Comparison of ENCODE assay signal across 7 mouse cellular contexts in the genomic region with DNA sequence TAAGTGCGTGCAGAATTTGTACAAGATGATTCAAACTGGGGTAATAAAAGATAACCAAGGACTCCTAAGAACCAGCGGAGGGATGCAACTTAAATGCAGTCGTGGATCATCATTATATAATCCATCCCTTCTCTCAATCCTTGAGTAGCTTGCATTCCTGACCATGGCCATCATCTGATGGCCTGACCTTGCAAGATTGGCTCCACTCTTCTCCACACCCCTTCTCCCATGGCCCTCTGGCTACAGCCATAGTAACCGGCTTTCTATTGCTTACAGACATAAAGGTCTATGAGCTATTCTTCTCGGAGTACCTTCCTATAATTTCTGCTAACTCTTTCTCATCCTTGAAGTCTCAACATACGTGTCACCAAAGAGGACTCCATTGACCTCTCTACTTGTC. TPM values are rescaled to one million over a fixed set of nuclear protein-coding genes. Genes with fewer than 3 reads are reported as not detected.
DNase-seq lines count a peak whose midpoint lies in the region; ATAC-seq and TF ChIP-seq lines count a peak whose summit lies in the region.

No protein-coding gene starts in this region.

- peak overlapping the region; percentile 99 for H3K4me3 ChIP-seq in lung, embryonic 14.5 days (ENCODE audit: low read depth, low read length)
- peak overlapping the region; percentile 97 for H3K4me3 ChIP-seq in embryonic facial prominence, embryonic 14.5 days (ENCODE audit: low read depth, low read length)
- peak overlapping the region; percentile 95 for H3K4me3 ChIP-seq in intestine, postnatal 0 days (ENCODE audit: low read depth, low read length)
- H3K4me3 ChIP-seq in olfactory bulb, adult 2 months (ENCODE audit: insufficient read depth, low read depth, low read length) = no peak overlapping the region

- H3K4me1 ChIP-seq in lung, embryonic 14.5 days (ENCODE audit: insufficient read depth) = peaks cover 10% of the 10 kb centered on the region; the same call in 1 of the 2 replicates
- peaks cover 21% of the 10 kb centered on the region for H3K4me1 ChIP-seq in embryonic facial prominence, embryonic 14.5 days (ENCODE audit: control insufficient read depth, insufficient read depth, low read length)
- H3K4me1 ChIP-seq in intestine, postnatal 0 days (replicated peaks; ENCODE audit: control insufficient read depth, insufficient read depth, low read length) = peaks cover 10% of the 10 kb centered on the region
- H3K4me1 ChIP-seq in olfactory bulb, adult 2 months (ENCODE audit: control insufficient read depth, insufficient read depth, low read length) = peaks cover 8% of the 10 kb centered on the region

- peaks cover 22% of the 10 kb centered on the region for H3K36me3 ChIP-seq in lung, embryonic 14.5 days (ENCODE audit: insufficient read depth)
- peaks cover 22% of the 10 kb centered on the region for H3K36me3 ChIP-seq in embryonic facial prominence, embryonic 14.5 days (ENCODE audit: control insufficient read depth, insufficient read depth, low read length)
- H3K36me3 ChIP-seq in intestine, postnatal 0 days (ENCODE audit: control insufficient read depth, insufficient read depth) = peaks cover 18% of the 10 kb centered on the region

- 55% methylated on average over 6 of the region's 6 CpGs for WGBS in lung, embryonic 14.5 days
- WGBS in embryonic facial prominence, embryonic 14.5 days = 56% methylated on average over 6 of the region's 6 CpGs
- 30% methylated on average over 6 of the region's 6 CpGs for WGBS in intestine, postnatal 0 days
- 55% methylated on average over 6 of the region's 6 CpGs for WGBS in olfactory bulb, adult 2 months

- no peaks in the 10 kb centered on the region for H3K9me3 ChIP-seq in lung, embryonic 14.5 days (ENCODE audit: low read depth, low read length)
- no peaks in the 10 kb centered on the region for H3K9me3 ChIP-seq in embryonic facial prominence, embryonic 14.5 days (ENCODE audit: control insufficient read depth, low read length)
- H3K9me3 ChIP-seq in intestine, postnatal 0 days (ENCODE audit: control insufficient read depth) = no peaks in the 10 kb centered on the region

- H3K27ac ChIP-seq in lung, embryonic 14.5 days (ENCODE audit: low read depth) = peak overlapping the region; percentile 96; the same call in 1 of the 2 replicates
- peak overlapping the region; percentile 93 for H3K27ac ChIP-seq in embryonic facial prominence, embryonic 14.5 days (replicated peaks; ENCODE audit: low read depth, low read length)
- H3K27ac ChIP-seq in intestine, postnatal 0 days (ENCODE audit: low read depth, low read length) = peak overlapping the region; percentile 99
- 0 out of 2 replicates have a peak overlapping the region, but pooled peaks have one; percentile 22 for H3K27ac ChIP-seq in olfactory bulb, adult 2 months (ENCODE audit: insufficient read depth, low read depth, low read length)

- DNase-seq in lung, embryonic 14.5 days = no peak
- no peak for DNase-seq in lung, adult 18-20 months
- DNase-seq in embryonic facial prominence, embryonic 14.5 days (ENCODE audit: low spot score) = no peak
- DNase-seq in cerebellum, postnatal 4 days (ENCODE audit: low spot score in 2 of 2) = no peak
- no peak for DNase-seq in gastrocnemius, adult 8-10 months (ENCODE audit: low spot score in 2 of 2)

- no peaks in the 10 kb centered on the region for H3K27me3 ChIP-seq in lung, embryonic 14.5 days (ENCODE audit: insufficient read depth, low read length)
- H3K27me3 ChIP-seq in embryonic facial prominence, embryonic 14.5 days (replicated peaks; ENCODE audit: control insufficient read depth, insufficient read depth, low read length) = no peaks in the 10 kb centered on the region
- no peaks in the 10 kb centered on the region for H3K27me3 ChIP-seq in intestine, postnatal 0 days (replicated peaks; ENCODE audit: control insufficient read depth, insufficient read depth, low read length)

- no peak for TF ChIP-seq POLR2A in olfactory bulb, adult 2 months (IDR thresholded peaks at IDR 0.05; ENCODE audit: insufficient read depth, low read depth, low read length)

- no peak for TF ChIP-seq CTCF in lung, embryonic 14.5 days (IDR thresholded peaks at IDR 0.05; ENCODE audit: low read depth)
- no peak for TF ChIP-seq CTCF in intestine, postnatal 0 days (IDR thresholded peaks at IDR 0.05; ENCODE audit: low read depth)
- no peak for TF ChIP-seq CTCF in olfactory bulb, adult 2 months (IDR thresholded peaks at IDR 0.05; ENCODE audit: insufficient read depth, low read depth, low read length)

- peak overlapping the region; percentile 92 for H3K4me2 ChIP-seq in lung, embryonic 14.5 days
- peak overlapping the region; percentile 92 for H3K4me2 ChIP-seq in embryonic facial prominence, embryonic 14.5 days (ENCODE audit: low read depth, low read length)
- H3K4me2 ChIP-seq in intestine, postnatal 0 days (replicated peaks; ENCODE audit: low read depth) = peak overlapping the region; percentile 77

- peak overlapping the region; percentile 99 for H3K9ac ChIP-seq in lung, embryonic 14.5 days
- peak overlapping the region; percentile 98 for H3K9ac ChIP-seq in embryonic facial prominence, embryonic 14.5 days (ENCODE audit: low read depth, low read length)
- H3K9ac ChIP-seq in intestine, postnatal 0 days (ENCODE audit: low read depth, low read length) = peak overlapping the region; percentile 99; the same call in 1 of the 2 replicates

- no peak for ATAC-seq in lung, embryonic 14.5 days (ENCODE audit: insufficient read depth)
- ATAC-seq in embryonic facial prominence, embryonic 14.5 days (ENCODE audit: low read depth) = no peak
- ATAC-seq in intestine, postnatal 0 days = no peak

RNA-seq across cellular contexts. Expression of a gene that starts 0.8 kb away (rescaled TPM):
- 8.5 and 8.7 TPM in 2 replicates for polyA plus RNA-seq in lung, embryonic 14.5 days (2014; fragmentation: Nextera tagmentation; extraction: Ambion mirVana)
- 10.8 and 11.7 TPM in 2 replicates for polyA plus RNA-seq in embryonic facial prominence, embryonic 14.5 days (2014; fragmentation: Nextera tagmentation; extraction: Ambion mirVana)
- 7.5 and 10.5 TPM in 2 replicates for polyA plus RNA-seq in intestine, postnatal 0 days (2015; fragmentation: Nextera tagmentation; extraction: Ambion mirVana)
- polyA plus RNA-seq in olfactory bulb, adult 2 months (2012; ENCODE audit: insufficient read depth, insufficient read length, low replicate concordance, missing spikeins) = not detected in 2 replicates
- 10 to 100 TPM in 3 of 4 experiments, 1 to 10 TPM in 1; 9.2 to 12.3 (median 10.9) TPM for total RNA-seq in gastrocnemius, adult 8-10 months (2022)

RNA-seq across cellular contexts. Expression of a gene that starts 0.9 kb away (rescaled TPM):
- 23.3 TPM in 2 replicates for polyA plus RNA-seq in lung, embryonic 14.5 days (2014; fragmentation: Nextera tagmentation; extraction: Ambion mirVana)
- 19.1 and 21.4 TPM in 2 replicates for polyA plus RNA-seq in embryonic facial prominence, embryonic 14.5 days (2014; fragmentation: Nextera tagmentation; extraction: Ambion mirVana)
- 54.4 and 55.4 TPM in 2 replicates for polyA plus RNA-seq in intestine, postnatal 0 days (2015; fragmentation: Nextera tagmentation; extraction: Ambion mirVana)
- not detected in 2 replicates for polyA plus RNA-seq in olfactory bulb, adult 2 months (2012; ENCODE audit: insufficient read depth, insufficient read length, low replicate concordance, missing spikeins)
- 1 to 10 TPM; 2.3 to 3.4 (median 3.0) TPM for total RNA-seq in gastrocnemius, adult 8-10 months (2022)

RNA-seq across cellular contexts. Expression of a gene that starts 16.9 kb away (rescaled TPM):
- polyA plus RNA-seq in lung, embryonic 14.5 days (2014; fragmentation: Nextera tagmentation; extraction: Ambion mirVana) = 6.6 and 7.5 TPM in 2 replicates
- 12.0 and 14.7 TPM in 2 replicates for polyA plus RNA-seq in embryonic facial prominence, embryonic 14.5 days (2014; fragmentation: Nextera tagmentation; extraction: Ambion mirVana)
- 3.5 and 3.6 TPM in 2 replicates for polyA plus RNA-seq in intestine, postnatal 0 days (2015; fragmentation: Nextera tagmentation; extraction: Ambion mirVana)
- polyA plus RNA-seq in olfactory bulb, adult 2 months (2012; ENCODE audit: insufficient read depth, insufficient read length, low replicate concordance, missing spikeins) = not detected in 2 replicates
- under 1 TPM; 0.22 to 0.48 (median 0.37) TPM for total RNA-seq in gastrocnemius, adult 8-10 months (2022)

RNA-seq across cellular contexts. Expression of a gene that starts 49.1 kb away (rescaled TPM):
- polyA plus RNA-seq in lung, embryonic 14.5 days (2014; fragmentation: Nextera tagmentation; extraction: Ambion mirVana) = 4.8 TPM in 2 replicates
- 7.1 and 7.6 TPM in 2 replicates for polyA plus RNA-seq in embryonic facial prominence, embryonic 14.5 days (2014; fragmentation: Nextera tagmentation; extraction: Ambion mirVana)
- 8.1 and 8.2 TPM in 2 replicates for polyA plus RNA-seq in intestine, postnatal 0 days (2015; fragmentation: Nextera tagmentation; extraction: Ambion mirVana)
- not detected in 2 replicates for polyA plus RNA-seq in olfactory bulb, adult 2 months (2012; ENCODE audit: insufficient read depth, insufficient read length, low replicate concordance, missing spikeins)
- total RNA-seq in gastrocnemius, adult 8-10 months (2022) = 1 to 10 TPM; 3.0 to 3.7 (median 3.4) TPM

Comparison
In these comparisons a context has a peak if more than half of its experiments do, and no peak if none do; other contexts are left out.
1. H3K27ac ChIP-seq: peak in every context shown above with its lines; median percentile 99 in intestine, postnatal 0 days; 96 in lung, embryonic 14.5 days; 93 in embryonic facial prominence, embryonic 14.5 days; 22 in olfactory bulb, adult 2 months.
2. RNA of a gene that starts 0.9 kb away (polyA plus RNA-seq): 54.4 to 55.4 TPM in intestine, postnatal 0 days, 23.3 TPM in lung, embryonic 14.5 days and 19.1 to 21.4 TPM in embryonic facial prominence, embryonic 14.5 days; not detected in olfactory bulb, adult 2 months; every median in the first group is over 10 times any median in the second.
3. Peak in every context shown above with its lines, with median percentiles within 50 percentile points of each other: H3K4me2 ChIP-seq and H3K9ac ChIP-seq.